Mouse (Mus musculus): ENCODE data around the gene Dglucy.

GRCm38 (mm10) chr12:100795390-100796036, 16.7 kb downstream of the Dglucy start:
- TF ChIP-seq GATA1 (IDR thresholded peaks at IDR 0.05; ENCODE audit: low read length) (no peak), TAL1 (IDR thresholded peaks at IDR 0.05; ENCODE audit: low read length) (no peak)

Measured in erythroblast, embryonic 14.5 days (primary cell).